Mouse (Mus musculus) ES-E14 (cell line): ENCODE data around the gene Il22ra2.

Experiments used
- CHD2 ChIP-seq: IDR thresholded peaks from 2 replicates; pipeline ENCODE4 v1.6.1; 2014; ENCODE audit warnings: mild to moderate bottlenecking, low read depth, low read length, inconsistent platforms
- ZC3H11A ChIP-seq: IDR thresholded peaks from 2 replicates; pipeline ENCODE4 v1.6.1; 2012; ENCODE audit warnings: low read depth, mild to moderate bottlenecking, inconsistent platforms, low read length, borderline replicate concordance

- TF ChIP-seq CHD2 (no peak), ZC3H11A (no peak)
These were observed 39.8 kb upstream of the Il22ra2 start for GRCm38 (mm10) chr10:19581844-19582582.
